In genomic region chr5:111063155-111063554, GRCm38 (mm10) we compare ENCODE assay signal across 23 mouse cellular contexts.
"Had no signal": no experiment of that assay in that cellular context is flagged by ENCODE, and none has a peak within 500 bp of the region (broad histone marks: within the 10 kb centered on the region; RNA-seq: fewer than 3 reads in every experiment).

No protein-coding gene starts in this region.

- H3K4me3 ChIP-seq: layer of hippocampus, adult 2 months; limb, embryonic 10.5 days; limb, embryonic 13.5 days; liver, embryonic 12.5 days; liver, embryonic 15.5 days; lung, embryonic 15.5 days; megakaryocyte, embryonic 14.5 days; midbrain, embryonic 10.5 days; midbrain, embryonic 13.5 days; myocyte; neural tube, embryonic 13.5 days had no signal

- H3K27ac ChIP-seq: kidney, postnatal 0 days; layer of hippocampus, adult 2 months; limb, embryonic 10.5 days; limb, embryonic 13.5 days; liver, embryonic 12.5 days; liver, embryonic 15.5 days; lung, embryonic 15.5 days; midbrain, embryonic 10.5 days; midbrain, embryonic 13.5 days; neural tube, embryonic 13.5 days had no signal

- DNase-seq: kidney, postnatal 25 days; layer of hippocampus, adult 9-11 months; liver; lung, adult 18-20 months; lung, postnatal 10 days; lung, postnatal 36 days; retina, postnatal 1 day; right cerebral cortex, postnatal 25 days; spleen, adult 18-20 months; thymus, postnatal 25 days had no signal

- H3K36me3 ChIP-seq: limb, embryonic 10.5 days; limb, embryonic 13.5 days; liver, embryonic 12.5 days; liver, embryonic 15.5 days; lung, embryonic 15.5 days; midbrain, embryonic 10.5 days; midbrain, embryonic 13.5 days; neural tube, embryonic 13.5 days had no signal

- H3K27me3 ChIP-seq: limb, embryonic 13.5 days; liver, embryonic 12.5 days; lung, embryonic 15.5 days; midbrain, embryonic 13.5 days; neural tube, embryonic 13.5 days had no signal

- H3K4me1 ChIP-seq: liver, embryonic 15.5 days had no signal

- H3K9ac ChIP-seq: limb, embryonic 13.5 days; liver, embryonic 12.5 days; liver, embryonic 15.5 days; lung, embryonic 15.5 days; midbrain, embryonic 13.5 days; neural tube, embryonic 13.5 days had no signal

- H3K9me3 ChIP-seq: limb, embryonic 10.5 days; limb, embryonic 13.5 days; liver, embryonic 12.5 days; liver, embryonic 15.5 days; lung, embryonic 15.5 days; megakaryocyte, embryonic 14.5 days; midbrain, embryonic 10.5 days; midbrain, embryonic 13.5 days; neural tube, embryonic 13.5 days had no signal

- H3K4me2 ChIP-seq: limb, embryonic 13.5 days; liver, embryonic 12.5 days; liver, embryonic 15.5 days; lung, embryonic 15.5 days; midbrain, embryonic 13.5 days; neural tube, embryonic 13.5 days had no signal

- ATAC-seq: liver, embryonic 12.5 days; midbrain, embryonic 13.5 days; midbrain, embryonic 16.5 days had no signal
